Mouse (Mus musculus) layer of hippocampus, adult 8-10 months (tissue): ENCODE data around the gene 4930522H14Rik. TPM values are rescaled to one million over a fixed set of nuclear protein-coding genes. Genes with fewer than 3 reads are reported as not detected.

Source experiments
- DNase-seq, 2 experiments: peaks; one replicate each; pipeline ENCODE4 v3.0.0; 2022; ENCODE audit warnings: low spot score in 2 of 2
- total RNA-seq, 4 experiments: library from RNA; stranded (reverse); gene quantifications; 2 replicates each; pipeline ENCODE4 v1.2.4; 2022

Gene 4930522H14Rik
- total RNA-seq, result not detected

DNA sequence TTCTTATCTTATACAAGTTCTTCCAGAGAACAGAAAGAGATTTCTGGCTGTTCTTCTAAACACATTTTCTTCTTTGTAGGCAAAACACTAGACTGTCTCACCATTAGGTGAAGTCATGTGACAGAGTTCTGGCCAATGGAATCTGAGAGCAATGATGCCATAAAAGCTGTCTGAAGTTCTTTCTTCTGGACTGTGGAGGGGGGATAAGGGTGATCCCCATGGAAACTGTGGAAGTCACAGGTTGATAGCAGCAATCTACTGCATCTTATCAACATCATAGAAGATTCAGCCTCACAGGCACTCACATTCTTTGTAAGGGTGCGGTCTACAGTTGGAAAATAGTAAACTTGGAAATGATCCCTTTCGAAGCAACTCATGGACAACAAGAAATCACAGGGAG, at the start of gene 4930522H14Rik:
4930522H14Rik (minus strand) TSS at position 187 of the 400 bp plus-strand sequence.
- no peak for DNase-seq

DNA sequence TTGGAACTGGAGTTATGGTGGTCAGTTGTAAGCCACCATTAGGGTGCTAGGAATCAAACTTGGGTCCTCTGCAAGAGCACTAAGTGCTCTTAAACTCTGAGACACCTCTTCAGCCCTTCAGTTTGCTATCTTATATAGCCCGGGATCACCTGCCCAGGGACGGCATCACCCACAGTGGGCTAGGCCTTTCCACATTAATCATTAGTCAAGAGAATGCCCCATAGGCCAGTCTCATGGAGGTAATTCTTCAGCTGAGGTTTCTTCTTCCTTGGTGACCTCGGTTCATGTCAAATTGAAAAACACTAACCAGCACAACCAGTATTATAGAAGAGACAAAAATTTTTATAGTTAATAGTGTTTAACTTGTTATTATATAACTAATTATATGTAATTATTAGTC, 47.3 kb upstream of the 4930522H14Rik start:
- no peak for DNase-seq

DNA sequence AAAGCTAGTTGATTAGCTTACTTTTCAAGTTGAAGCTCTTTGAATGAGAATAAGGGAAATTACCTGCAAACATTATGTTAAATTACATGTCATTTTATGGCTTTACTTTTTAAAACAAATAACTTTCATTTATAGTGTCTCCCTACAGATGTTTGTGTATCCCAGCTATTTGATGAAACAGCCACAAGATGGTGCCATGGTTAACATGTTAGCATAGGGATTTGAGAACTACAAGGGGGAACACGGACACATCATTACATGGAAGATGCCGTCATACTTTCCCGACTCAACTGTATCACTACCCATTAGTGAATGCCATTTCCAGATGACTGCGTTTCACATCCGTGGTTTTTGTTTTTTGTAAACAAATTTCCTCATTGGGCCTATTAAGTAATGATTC, 45.8 kb upstream of the 4930522H14Rik start:
- no peak for DNase-seq

DNA sequence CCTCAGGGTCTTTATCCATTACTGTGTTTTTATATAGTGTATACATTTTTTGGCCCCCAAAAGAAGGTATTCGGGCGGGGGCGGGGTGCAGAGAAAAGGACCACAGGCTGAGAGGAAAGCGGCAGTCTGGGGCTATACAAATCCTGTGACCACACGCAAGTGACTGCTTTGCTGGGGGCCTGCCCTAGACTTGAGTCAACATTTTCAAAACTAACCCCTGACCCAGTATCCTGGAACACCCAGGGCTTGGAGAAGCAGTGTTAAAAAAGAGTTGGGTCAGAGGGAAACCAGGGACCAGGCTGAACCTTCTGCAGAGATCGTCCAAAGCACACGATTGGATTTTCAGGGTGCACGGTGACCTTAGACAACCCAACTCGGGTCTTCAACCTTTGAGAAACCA, 43.7 kb upstream of the 4930522H14Rik start:
- no peak for DNase-seq

DNA sequence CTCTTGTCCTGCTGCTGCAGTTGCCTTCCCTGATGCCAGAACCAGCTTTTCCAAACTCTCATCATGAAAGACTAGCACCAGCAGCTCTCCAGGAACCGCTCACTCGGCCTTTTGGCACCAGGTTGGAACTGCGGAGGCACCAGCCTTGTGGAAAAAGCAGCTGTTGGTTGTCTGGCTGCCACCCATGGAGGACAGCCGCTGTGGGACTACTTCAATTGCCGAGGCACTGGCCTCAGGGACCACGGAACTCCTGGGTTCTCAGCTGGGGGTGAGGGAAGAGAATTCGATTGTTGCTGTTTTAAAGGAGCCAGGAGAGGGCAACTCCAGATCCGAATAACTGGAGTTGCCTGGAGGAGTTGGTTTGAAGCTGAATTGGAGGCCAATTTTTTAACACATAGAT, 43.2 kb upstream of the 4930522H14Rik start:
- DNase-seq, result no peak

- DNase-seq, result no peak
Observed at GRCm38 (mm10) chr4:109572632-109573031, 41.5 kb upstream of the 4930522H14Rik start.

GRCm38 (mm10) chr4:109569421-109569820, 38.3 kb upstream of the 4930522H14Rik start:
- DNase-seq, result no peak

- DNase-seq, result no peak
Observed at GRCm38 (mm10) chr4:109568959-109569358, 37.9 kb upstream of the 4930522H14Rik start.

GRCm38 (mm10) chr4:109564711-109565110, 33.6 kb upstream of the 4930522H14Rik start:
- DNase-seq, result no peak

GRCm38 (mm10) chr4:109550338-109551150, 19.4 kb upstream of the 4930522H14Rik start:
- DNase-seq, result peak in 1 of 2 experiments; percentile 11

- no peak for DNase-seq
Observed at GRCm38 (mm10) chr4:109547306-109547705, 16.2 kb upstream of the 4930522H14Rik start.

DNA sequence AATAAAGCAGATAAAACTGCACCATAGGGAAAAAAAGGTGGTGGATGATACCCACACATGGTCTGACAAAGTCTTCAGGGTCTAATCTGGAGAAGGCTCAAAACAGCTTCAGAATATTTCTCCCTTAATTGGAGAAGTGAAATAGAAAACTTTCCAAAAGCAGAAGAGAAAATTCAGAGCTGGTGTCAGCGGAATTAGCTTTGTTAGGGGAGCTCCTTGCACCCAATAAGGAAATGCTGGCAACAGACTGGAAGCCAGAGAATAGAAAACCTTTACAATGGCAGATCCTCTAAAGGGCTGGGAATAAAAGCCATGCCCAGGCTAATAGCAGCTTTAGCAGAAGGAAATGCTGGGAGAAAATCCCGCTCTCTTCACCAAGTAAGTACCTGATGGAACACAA, 15.4 kb upstream of the 4930522H14Rik start:
- no peak for DNase-seq

GRCm38 (mm10) chr4:109530245-109530816, 766 bp downstream of the 4930522H14Rik start:
- DNase-seq, result no peak

GRCm38 (mm10) chr4:109504885-109505284, 26.2 kb downstream of the 4930522H14Rik start:
- DNase-seq, result peak; percentile 21 to 47

DNA sequence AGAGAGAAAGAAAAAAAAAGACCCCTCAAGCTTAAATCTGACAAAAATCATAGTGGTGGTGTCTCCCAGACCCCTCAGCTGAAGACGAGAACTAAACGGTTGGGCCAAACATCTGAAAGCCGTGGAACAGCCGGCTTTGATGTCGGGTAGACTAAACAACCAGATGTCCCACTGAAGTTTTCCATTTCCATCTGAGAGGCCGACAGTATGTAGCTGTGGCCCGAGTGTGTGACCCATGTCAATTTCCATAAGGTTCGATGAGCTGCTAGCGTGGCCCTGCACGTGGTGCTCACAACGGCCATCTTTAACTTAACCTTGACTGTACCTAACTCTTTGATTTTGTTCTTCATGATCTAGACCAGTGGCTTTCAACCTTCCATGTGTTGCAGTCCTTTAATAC, 32.6 kb downstream of the 4930522H14Rik start:
- no peak for DNase-seq

- DNase-seq, result no peak
Observed at GRCm38 (mm10) chr4:109493581-109493980, 37.5 kb downstream of the 4930522H14Rik start.

DNA sequence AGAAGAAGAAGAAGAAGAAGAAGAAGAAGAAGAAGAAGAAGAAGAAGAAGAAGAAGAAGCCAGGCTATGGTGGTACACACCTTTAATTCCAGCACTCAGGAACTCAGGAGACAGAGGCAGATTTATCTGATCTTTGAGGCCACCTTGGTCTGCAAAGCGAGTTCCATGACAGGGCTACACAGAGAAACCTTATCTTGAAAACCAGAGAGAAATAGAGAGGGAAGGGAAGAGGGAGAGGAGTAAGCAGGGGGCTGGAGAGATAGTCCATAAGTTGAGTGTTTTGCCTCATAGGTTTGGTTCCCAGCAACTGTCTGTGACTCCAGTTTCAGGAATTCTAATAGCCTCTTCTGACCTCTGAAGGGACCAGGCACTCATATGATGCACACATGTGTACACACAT, 42.3 kb downstream of the 4930522H14Rik start:
- no peak for DNase-seq

GRCm38 (mm10) chr4:109484621-109485020, 46.5 kb downstream of the 4930522H14Rik start, which contains the start of gene Rnf11:
TSS of gene Rnf11 (minus strand) at chr4:109484728.
- DNase-seq, result no peak

DNA sequence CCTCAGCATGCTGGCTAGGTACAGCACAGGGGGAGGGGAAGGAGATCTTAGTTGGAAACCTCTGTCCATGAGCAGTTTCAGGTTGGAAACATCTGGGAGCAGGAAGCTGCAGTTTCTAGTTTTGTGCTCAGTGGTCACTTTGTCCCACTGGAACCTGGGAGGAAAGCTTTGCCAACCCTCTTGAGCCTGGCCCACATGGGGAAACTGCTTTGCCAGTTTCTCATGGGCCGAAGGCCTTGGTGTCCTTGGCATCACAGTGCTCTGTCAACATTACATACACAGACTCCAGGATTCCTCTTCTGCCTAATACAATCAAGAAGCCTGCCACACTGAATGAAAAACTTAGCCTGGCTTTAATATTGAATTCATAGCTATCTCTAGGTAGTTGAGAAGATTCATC, 48.4 kb downstream of the 4930522H14Rik start:
- DNase-seq, result no peak

- DNase-seq, result no peak
Observed at GRCm38 (mm10) chr4:109481424-109481823, 49.7 kb downstream of the 4930522H14Rik start.

DNA sequence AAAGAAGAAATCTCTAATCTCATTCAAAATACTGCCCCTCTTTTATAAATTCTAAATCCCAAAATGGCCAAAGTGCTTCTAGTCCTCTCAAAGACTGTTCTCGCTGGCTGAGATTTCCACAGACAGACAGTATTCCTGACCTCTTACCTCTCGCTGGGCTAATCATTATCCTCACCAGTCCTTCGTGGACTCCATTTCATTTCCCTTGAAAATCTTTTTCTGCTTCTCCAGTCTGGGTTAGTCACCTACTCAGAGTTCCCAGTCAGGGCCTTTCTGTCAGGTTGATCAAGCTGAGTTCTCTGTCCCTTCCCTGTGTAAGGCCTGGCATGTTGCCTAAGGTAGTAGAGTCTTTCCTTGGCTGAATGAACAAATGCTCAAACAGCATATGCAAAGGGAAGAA, 53.6 kb downstream of the 4930522H14Rik start:
- DNase-seq, result no peak

- peak; percentile 78 to 89 for DNase-seq
Observed at GRCm38 (mm10) chr4:109476554-109477014, 54.5 kb downstream of the 4930522H14Rik start.
